Mouse (Mus musculus) monocyte, adult 2 months (primary cell): ENCODE results near the gene Fat1.

Experiments
- DNase-seq, 2 experiments: peaks; one replicate each; pipeline ENCODE4 v3.0.0; 2022; ENCODE audit warnings: low spot score in 2 of 2, low read depth in 1 of 2

Fat1 gene

GRCm38 (mm10) chr8:44934850-44935497 is at the start of gene Fat1:
Gene Fat1 (plus strand): TSS chr8:44935447.
- DNase-seq = no peak

GRCm38 (mm10) chr8:44894626-44895025 is 40.6 kb upstream of the Fat1 start:
- no peak for DNase-seq

GRCm38 (mm10) chr8:44899575-44899991 is 35.7 kb upstream of the Fat1 start:
- DNase-seq = no peak

GRCm38 (mm10) chr8:44911126-44911903 is 23.9 kb upstream of the Fat1 start:
- DNase-seq = no peak

- no peak for DNase-seq
Measured at GRCm38 (mm10) chr8:44919487-44920082, 15.7 kb upstream of the Fat1 start.

GRCm38 (mm10) chr8:44920379-44921032 is 14.7 kb upstream of the Fat1 start:
- no peak for DNase-seq

- DNase-seq = no peak
Measured at GRCm38 (mm10) chr8:44924995-44925394, 10.3 kb upstream of the Fat1 start.

GRCm38 (mm10) chr8:44930058-44930457 is 5.2 kb upstream of the Fat1 start:
- no peak for DNase-seq

- DNase-seq = no peak
Measured at GRCm38 (mm10) chr8:44932546-44933342, 2.5 kb upstream of the Fat1 start.

GRCm38 (mm10) chr8:44933478-44933877 is 1.8 kb upstream of the Fat1 start:
- no peak for DNase-seq

GRCm38 (mm10) chr8:44934416-44934815 is 831 bp upstream of the Fat1 start:
- DNase-seq = no peak

GRCm38 (mm10) chr8:44935741-44936140 is 494 bp downstream of the Fat1 start:
- no peak for DNase-seq

GRCm38 (mm10) chr8:44936481-44936961 is 1.3 kb downstream of the Fat1 start:
- DNase-seq = no peak

- DNase-seq = no peak
Measured at GRCm38 (mm10) chr8:44937141-44937825, 2.0 kb downstream of the Fat1 start.

GRCm38 (mm10) chr8:44937905-44938642 is 2.8 kb downstream of the Fat1 start:
- DNase-seq = no peak

- no peak for DNase-seq
Measured at GRCm38 (mm10) chr8:44938643-44938979, 3.4 kb downstream of the Fat1 start.

- DNase-seq = no peak
Measured at GRCm38 (mm10) chr8:44945577-44945976, 10.3 kb downstream of the Fat1 start.

GRCm38 (mm10) chr8:44948597-44948996 is 13.3 kb downstream of the Fat1 start:
- no peak for DNase-seq

GRCm38 (mm10) chr8:44960455-44960854 is 25.2 kb downstream of the Fat1 start:
- DNase-seq = no peak

- no peak for DNase-seq
Measured at GRCm38 (mm10) chr8:44960906-44961305, 25.7 kb downstream of the Fat1 start.
